Mouse (Mus musculus) layer of hippocampus, adult 11-12 months (tissue): Measurements from ENCODE around the gene Gm20897.
"Not testable (repeated sequence)": the region's sequence is repeated elsewhere in the genome, so short reads cannot be mapped to it uniquely, and the experiment has no call there.

Experiments used
- DNase-seq: peaks from one replicate; pipeline ENCODE4 v3.0.0; 2022; ENCODE audit warnings: low spot score

Gm20897 gene

GRCm38 (mm10) chrY:38502138-38502537 lies at the start of gene Gm20897:
TSS of gene Gm20897 (minus strand) at chrY:38502238.
- not testable (repeated sequence) for DNase-seq
